Mouse (Mus musculus) left cerebral cortex, adult 2 months (tissue): ENCODE data around the gene Iscu. TPM values are rescaled to one million over a fixed set of nuclear protein-coding genes. Genes with fewer than 3 reads are reported as not detected.
"Not testable (repeated sequence)": the region's sequence is repeated elsewhere in the genome, so short reads cannot be mapped to it uniquely, and the experiment has no call there.

Experiments used
- DNase-seq, 2 experiments: peaks; one replicate each; pipeline ENCODE4 v3.0.0; 2021 to 2022; ENCODE audit warnings: low spot score in 2 of 2, mixed read lengths in 1 of 2; ENCODE audit errors: extremely low spot score in 1 of 2
- H3K27ac ChIP-seq: fragments of 200-600 bp; 2 replicates; pipeline ENCODE4 v1.8.1; 2022
- H3K4me3 ChIP-seq: fragments of 200-600 bp; 2 replicates; pipeline ENCODE4 v1.8.1; 2022
- CTCF ChIP-seq: fragments of 200-600 bp; IDR thresholded peaks from 2 replicates; pipeline ENCODE4 v1.8.1; 2022; ENCODE audit warnings: antibody characterized with exemption, mild to moderate bottlenecking, moderate library complexity
- intact Hi-C: fragments of 180-260 bp; cut with DNase I; formaldehyde crosslinking; loops from one replicate; pipeline ENCODE4 v1.15.1; 2025
- total RNA-seq, 2 experiments: library from RNA; stranded (reverse); gene quantifications; 2 replicates each; pipeline ENCODE4 v1.2.3; 2021

Gene Iscu
- total RNA-seq, 2 experiments from 2014 or later, result 125 to 128 TPM

DNA sequence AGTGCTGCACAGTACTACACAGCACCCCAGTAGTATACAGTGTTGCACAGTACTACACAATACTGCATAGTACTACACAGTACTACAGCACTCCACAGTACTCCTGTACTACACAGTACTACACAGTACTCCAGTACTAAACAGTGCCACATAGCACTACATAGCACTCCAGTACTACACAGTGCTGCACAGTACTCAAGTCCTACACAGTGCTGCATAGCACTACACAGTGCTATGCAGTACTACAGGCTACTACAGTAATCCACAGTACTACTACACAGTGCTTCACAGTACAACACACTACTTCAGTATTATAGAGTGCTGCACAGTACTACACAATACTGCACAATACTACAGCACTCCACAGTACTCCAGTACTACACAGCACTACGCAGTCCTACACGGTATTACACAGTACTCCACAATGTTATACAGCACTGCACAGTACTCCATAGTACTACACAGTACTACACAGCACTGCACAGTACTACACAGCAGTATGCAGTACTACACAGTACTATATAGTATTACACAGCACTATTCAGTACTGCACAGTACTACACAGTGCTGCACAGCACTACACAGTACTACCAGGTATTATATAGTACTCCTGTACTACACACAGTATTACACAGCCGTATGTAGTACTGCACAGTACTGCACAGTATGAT is 7.7 kb downstream of the Iscu start:
- DNase-seq, result no peak
- Histone ChIP-seq H3K27ac (no peak overlapping the region), H3K4me3 (no peak overlapping the region)
- intact Hi-C loops, result no loop called here
- no peak for TF ChIP-seq CTCF

DNA sequence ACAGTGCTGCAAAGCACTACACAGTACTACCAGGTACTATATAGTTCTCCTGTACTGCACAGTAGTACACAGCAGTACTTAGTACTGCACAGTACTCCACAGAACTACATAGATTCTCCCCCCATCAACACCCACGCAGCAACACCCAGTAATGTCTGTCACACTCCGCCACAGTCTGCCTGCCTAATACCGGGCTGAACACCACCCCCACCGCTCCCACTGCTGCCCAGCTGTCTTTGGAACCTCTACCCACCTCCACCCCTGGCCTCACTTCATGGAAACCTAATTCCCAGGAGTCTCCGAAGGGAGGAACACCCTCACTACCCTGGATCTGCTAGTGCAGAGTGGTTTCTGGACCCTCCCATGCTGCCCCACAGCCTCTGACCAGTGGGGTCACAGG is 8.2 kb downstream of the Iscu start:
- H3K27ac ChIP-seq, result no peak overlapping the region
- TF ChIP-seq CTCF, result no peak
- no peak for DNase-seq
- intact Hi-C loops, result no loop called here
- no peak overlapping the region for H3K4me3 ChIP-seq

DNA sequence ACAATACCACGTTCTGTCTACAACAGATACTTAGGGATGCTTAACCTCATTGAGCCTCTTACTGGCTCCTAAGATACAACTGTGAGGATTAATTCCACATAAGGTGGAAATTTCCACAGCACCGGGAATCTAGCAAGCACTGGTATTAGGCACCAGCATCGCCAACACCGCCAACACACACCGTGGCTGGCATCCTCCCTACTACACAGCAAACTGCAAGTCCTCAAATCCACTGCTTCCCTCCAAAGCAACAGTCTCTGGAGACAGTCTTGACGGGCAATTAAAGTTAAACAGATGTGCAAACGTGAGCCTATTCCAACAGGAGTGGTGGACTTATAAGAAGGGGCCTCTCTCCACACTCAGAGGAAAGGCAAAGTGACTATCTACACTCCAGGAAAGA is 8.7 kb downstream of the Iscu start:
- no peak for DNase-seq
- TF ChIP-seq CTCF, result no peak

DNA sequence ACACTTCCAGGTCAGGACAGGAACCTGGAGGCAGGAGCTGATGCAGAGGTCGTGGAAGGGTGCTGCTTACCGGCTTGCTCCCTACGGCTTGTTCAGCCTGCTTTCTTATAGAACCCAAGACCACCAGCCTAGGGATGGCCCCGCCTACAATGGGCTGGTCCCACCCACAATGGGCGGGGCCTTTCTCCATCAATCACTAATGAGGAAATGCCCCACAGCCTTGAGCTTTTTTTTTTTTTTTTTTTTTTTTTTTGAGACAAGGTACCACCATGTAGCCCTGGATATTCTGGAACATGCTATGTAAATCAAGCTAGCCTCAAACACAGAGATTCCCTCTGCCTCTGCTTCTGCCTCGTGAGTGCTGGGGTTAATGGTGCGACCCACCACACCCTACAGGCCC is 9.3 kb downstream of the Iscu start:
- intact Hi-C loops, result no loop called here
- H3K27ac ChIP-seq, result no peak overlapping the region
- no peak for DNase-seq

More for the DNA sequence above, 8.7 kb downstream of the Iscu start:
- Histone ChIP-seq H3K4me3 (no peak overlapping the region), H3K27ac (no peak overlapping the region)
- intact Hi-C loops, result no loop called here

DNA sequence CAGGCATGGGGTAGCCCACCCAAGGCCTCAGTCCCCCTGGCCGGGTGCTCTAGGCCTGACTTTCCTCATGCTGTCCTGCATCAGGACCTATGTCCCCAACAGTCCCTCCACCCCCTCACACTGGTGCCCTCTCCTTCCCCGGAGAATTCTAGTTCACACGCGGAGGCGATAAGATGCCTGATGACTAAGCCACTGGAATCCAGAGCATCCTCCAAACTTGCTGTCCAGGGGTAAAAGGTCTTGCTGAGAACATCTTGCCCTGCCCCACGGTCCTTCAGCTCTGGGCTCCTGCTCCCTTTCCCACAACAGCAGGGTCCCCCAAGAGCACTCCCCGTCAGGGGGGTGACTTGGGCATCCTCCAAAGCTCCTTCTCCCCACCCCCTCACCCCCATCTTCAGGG is 10.1 kb downstream of the Iscu start:
- Histone ChIP-seq H3K27ac (no peak overlapping the region), H3K4me3 (no peak overlapping the region)
- TF ChIP-seq CTCF, result no peak
- no peak for DNase-seq
- intact Hi-C loops, result no loop called here

More for the DNA sequence above, 9.3 kb downstream of the Iscu start:
- TF ChIP-seq CTCF, result no peak
- no peak overlapping the region for H3K4me3 ChIP-seq

DNA sequence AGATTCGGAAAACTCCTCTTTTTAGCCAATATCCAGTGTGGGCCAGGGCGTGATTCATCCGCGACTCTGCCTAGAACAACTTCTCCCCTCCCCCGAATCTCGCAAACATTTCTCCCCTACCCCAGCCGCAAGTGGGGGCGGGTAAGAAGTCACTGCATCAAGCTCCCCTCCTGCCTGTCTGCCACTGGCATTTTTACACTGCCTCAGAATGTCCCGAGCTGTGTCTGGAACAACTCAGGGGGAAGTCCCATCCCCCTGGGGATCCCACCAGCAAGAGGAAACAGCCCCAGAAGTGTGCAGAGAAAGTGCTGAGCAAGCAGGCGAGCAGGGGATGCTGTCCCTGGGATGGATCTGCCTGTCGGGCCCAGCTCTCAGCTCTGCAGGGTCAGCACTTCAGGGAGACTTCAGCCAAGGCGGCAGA is 11.0 kb downstream of the Iscu start:
- Histone ChIP-seq H3K4me3 (no peak overlapping the region), H3K27ac (no peak overlapping the region; the same call in 1 of the 2 replicates)
- DNase-seq, result peak; percentile 37 to 46
- intact Hi-C loops, result no loop called here
- TF ChIP-seq CTCF, result no peak

DNA sequence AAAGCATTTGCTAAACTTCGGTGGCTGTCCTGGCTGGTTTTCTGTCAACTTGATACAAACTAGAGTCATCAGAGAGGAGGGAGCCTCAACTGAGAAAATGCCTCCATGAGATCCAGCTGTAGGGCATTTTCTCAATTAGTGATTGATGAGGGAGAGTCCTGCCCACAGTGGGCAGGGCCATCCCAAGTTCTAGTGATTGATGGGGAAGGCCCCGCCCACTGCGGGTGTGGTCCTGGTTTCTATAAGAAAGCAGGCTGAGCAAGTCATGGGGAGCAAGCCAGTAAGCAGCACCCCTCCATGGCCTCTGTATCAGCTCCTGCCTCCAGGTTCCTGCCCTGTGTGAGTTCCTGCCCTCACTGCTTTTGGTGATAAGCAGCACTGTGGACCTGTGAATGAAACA is 11.6 kb downstream of the Iscu start:
- H3K27ac ChIP-seq, intact Hi-C loops, DNase-seq, H3K4me3 ChIP-seq: not testable (repeated sequence)

DNA sequence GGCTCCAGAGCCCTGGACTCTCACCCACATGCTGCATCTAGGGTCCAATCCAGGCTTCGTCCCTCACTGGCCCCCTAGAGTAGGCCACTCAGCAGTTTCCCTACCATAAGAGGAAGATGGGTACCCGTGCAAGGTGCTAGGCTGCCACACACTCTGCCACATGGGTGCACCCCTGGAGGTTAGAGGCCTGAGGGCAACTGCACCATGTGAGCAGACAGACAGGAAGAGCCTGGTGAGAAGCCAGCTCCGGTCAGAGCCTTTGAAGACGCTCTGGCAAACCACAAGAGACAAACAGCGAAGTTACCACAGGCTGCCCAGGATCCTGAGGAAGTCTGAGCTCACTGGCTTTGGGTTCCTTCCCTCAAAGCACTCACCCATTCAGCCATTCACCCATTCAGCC is 14.4 kb downstream of the Iscu start:
- Histone ChIP-seq H3K27ac (no peak overlapping the region), H3K4me3 (no peak overlapping the region)
- DNase-seq, result no peak
- no peak for TF ChIP-seq CTCF
- intact Hi-C loops, result no loop called here

DNA sequence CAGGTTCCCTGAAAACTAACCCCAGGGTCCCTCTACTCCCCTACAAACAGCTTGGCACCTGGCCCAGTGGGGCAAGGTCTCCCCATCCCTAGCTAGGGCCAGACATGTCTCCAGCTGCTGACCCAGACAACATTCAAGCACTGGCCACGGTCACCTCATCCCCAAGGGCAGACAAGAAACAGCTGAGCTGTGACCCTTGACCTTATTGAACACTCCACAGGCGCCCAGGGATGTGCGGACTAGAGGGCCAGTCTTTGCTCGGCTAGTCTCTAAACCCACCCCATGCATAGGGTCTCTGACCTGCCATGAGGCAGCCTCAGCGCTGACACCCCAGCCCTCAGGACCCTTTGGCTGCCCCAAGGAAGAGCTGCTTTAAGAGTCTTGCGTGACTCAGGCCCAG is 16.1 kb downstream of the Iscu start:
- Histone ChIP-seq H3K27ac (no peak overlapping the region), H3K4me3 (no peak overlapping the region)
- intact Hi-C loops, result no loop called here
- no peak for DNase-seq
- no peak for TF ChIP-seq CTCF

DNA sequence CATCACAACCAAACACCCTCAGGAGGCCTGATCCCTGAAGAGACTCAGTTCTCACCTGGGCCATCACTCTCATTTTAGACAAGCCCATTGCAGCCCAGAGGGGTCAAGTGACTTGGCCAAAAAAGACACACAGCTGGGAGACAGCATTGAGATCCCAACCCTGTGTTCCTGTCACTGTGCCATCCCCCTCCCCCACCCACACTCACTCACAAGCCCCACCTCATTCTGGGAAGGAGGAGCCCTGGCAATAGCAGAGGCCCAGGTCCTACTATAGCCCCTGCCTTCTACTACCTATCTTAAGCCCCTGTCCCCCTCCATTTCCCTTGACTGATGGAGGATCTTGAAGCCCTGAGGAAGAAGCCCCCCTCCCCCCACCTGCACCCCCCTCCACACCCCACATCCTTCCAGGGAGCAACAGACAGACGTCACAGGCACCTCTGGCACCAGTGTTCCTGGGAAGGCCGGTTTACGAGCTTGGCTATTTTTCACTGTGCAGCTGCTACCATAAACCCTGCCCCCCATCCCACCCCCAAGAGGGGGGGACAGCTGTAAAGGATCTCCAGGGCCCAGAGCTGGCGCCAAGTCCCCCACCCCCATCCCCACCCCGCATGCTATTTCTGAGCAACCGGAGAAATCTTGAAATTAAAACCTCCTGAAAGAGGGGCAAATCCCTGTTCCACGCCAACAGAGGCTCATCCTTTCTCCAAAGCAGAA is 16.7 kb downstream of the Iscu start:
- Histone ChIP-seq H3K4me3 (no peak overlapping the region), H3K27ac (no peak overlapping the region)
- intact Hi-C loops, result no loop called here
- DNase-seq, result no peak
- no peak for TF ChIP-seq CTCF

DNA sequence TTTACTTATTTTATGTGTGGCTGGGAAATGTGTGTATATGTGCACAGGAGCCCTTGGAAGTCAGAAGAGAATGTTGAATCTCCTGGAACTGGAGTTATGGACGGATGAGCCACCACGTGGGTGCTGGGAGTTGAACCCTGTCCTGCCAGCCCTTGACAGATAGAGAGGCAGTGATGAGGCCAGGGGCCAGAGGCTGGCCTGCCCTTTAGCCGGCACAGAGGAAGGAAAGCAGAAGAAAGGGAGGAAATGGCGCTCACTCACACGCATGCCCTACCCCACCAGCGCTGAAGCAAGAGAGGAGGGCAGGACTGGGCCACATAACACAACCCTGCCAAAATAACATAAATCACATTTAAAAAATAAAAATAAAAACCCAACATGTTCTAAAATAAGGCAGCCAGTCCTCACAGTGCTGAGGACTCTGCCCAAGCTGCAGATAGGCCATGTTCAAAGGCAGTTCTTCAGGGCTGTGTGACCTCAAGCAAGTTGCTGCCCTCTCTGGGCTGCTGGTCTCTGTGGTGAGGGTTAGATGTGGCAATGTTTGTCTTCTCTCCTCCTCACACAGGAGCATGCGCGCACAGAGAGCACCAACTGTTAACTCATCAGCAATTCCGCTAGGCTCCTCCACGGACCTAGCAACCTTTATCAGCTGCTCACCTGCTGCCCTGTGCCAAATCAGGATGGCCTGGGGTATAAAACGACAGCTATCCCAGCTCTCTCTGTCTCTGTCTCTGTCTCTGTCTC is 18.1 kb downstream of the Iscu start:
- no peak for TF ChIP-seq CTCF
- intact Hi-C loops, result no loop called here
- Histone ChIP-seq H3K27ac (no peak overlapping the region), H3K4me3 (no peak overlapping the region)
- DNase-seq, result no peak
